Mouse (Mus musculus) hindbrain, embryonic 13.5 days (tissue): ENCODE measurements at regions not wholly inside any gene's neighbourhood (a gene's known extent, or its start where the extent isn't known, plus 50 kb on each side); places are given as distances from the start of the nearest gene placed in this dataset.
A peak's percentile ranks its signal among the peaks of the same experiment; 100 is the strongest.

Experiments used
- ATAC-seq: fragments of 200-750 bp; cut with Nextera tagmentation; 2 replicates; pipeline ENCODE4 v1.8.0; 2017; ENCODE audit warnings: moderate TSS enrichment; ENCODE audit not compliant: low FRiP score
- H3K27ac ChIP-seq: fragments of 300-500 bp; sonication (generic); 2 replicates; pipeline ENCODE4 v1.5.1; 2015; ENCODE audit warnings: inconsistent platforms, mild to moderate bottlenecking, moderate library complexity
- H3K27me3 ChIP-seq: fragments of 300-500 bp; sonication (generic); 2 replicates; pipeline ENCODE4 v1.6.1; 2015; ENCODE audit warnings: mild to moderate bottlenecking, inconsistent platforms
- H3K36me3 ChIP-seq: fragments of 300-500 bp; sonication (generic); 2 replicates; pipeline ENCODE4 v1.6.1; 2015; ENCODE audit warnings: mild to moderate bottlenecking, inconsistent platforms
- H3K4me1 ChIP-seq: fragments of 300-500 bp; sonication (generic); replicated peaks from 2 replicates; pipeline ENCODE4 v1.6.1; 2015; ENCODE audit warnings: inconsistent platforms
- H3K4me2 ChIP-seq: fragments of 300-500 bp; sonication (generic); 2 replicates; pipeline ENCODE4 v1.6.1; 2015; ENCODE audit warnings: inconsistent platforms, mild to moderate bottlenecking, moderate library complexity
- H3K4me3 ChIP-seq: fragments of 300-500 bp; sonication (generic); 2 replicates; pipeline ENCODE4 v1.5.1; 2015; ENCODE audit warnings: mild to moderate bottlenecking, inconsistent platforms
- H3K9ac ChIP-seq: fragments of 300-500 bp; sonication (generic); 2 replicates; pipeline ENCODE4 v1.6.1; 2015; ENCODE audit warnings: mild to moderate bottlenecking, inconsistent platforms
- H3K9me3 ChIP-seq: fragments of 300-500 bp; sonication (generic); 2 replicates; pipeline ENCODE4 v1.6.1; 2016; ENCODE audit warnings: inconsistent platforms
- WGBS: fragments of 180-500 bp; shearing (Covaris S2); methylation state at CpG from one replicate; pipeline ENCODE4 v1.1.7; 2015; 5-methylcytosine and 5-hydroxymethylcytosine counted together

- ATAC-seq: no peak
- Histone ChIP-seq H3K4me3 (no peak overlapping the region), H3K9ac (no peak overlapping the region), H3K36me3 (no peaks in the 10 kb centered on the region), H3K27me3 (no peaks in the 10 kb centered on the region), H3K4me2 (no peak overlapping the region), H3K9me3 (no peaks in the 10 kb centered on the region), H3K27ac (no peak overlapping the region), H3K4me1 (no peaks in the 10 kb centered on the region)
- WGBS: 91% methylated on average over 5 of the region's 5 CpGs
Observed at GRCm38 (mm10) chr17:54821059-54821458, 522.2 kb upstream of the Slc5a7 start.

- no peaks in the 10 kb centered on the region for H3K27me3 ChIP-seq
- no peak overlapping the region for H3K4me3 ChIP-seq
- ATAC-seq: no peak
- 76% methylated on average over 1 of the region's 1 CpGs for WGBS
- H3K4me2 ChIP-seq: no peak overlapping the region
- no peaks in the 10 kb centered on the region; the same call in 1 of the 2 replicates for H3K9me3 ChIP-seq
- H3K9ac ChIP-seq: no peak overlapping the region
- H3K4me1 ChIP-seq: no peaks in the 10 kb centered on the region
- no peaks in the 10 kb centered on the region for H3K36me3 ChIP-seq
- H3K27ac ChIP-seq: no peak overlapping the region
Observed at GRCm38 (mm10) chr17:54853631-54854030, 554.8 kb upstream of the Slc5a7 start.

GRCm38 (mm10) chr17:54896198-54896597, 549.0 kb upstream of the St6gal2 start:
- Histone ChIP-seq H3K36me3 (no peaks in the 10 kb centered on the region), H3K4me1 (0 out of 2 replicates have a peak, but pooled peaks cover 4% of the 10 kb centered on the region), H3K9me3 (no peaks in the 10 kb centered on the region), H3K27me3 (no peaks in the 10 kb centered on the region), H3K4me2 (no peak overlapping the region), H3K9ac (no peak overlapping the region), H3K4me3 (no peak overlapping the region), H3K27ac (no peak overlapping the region)
- 45% methylated on average over 4 of the region's 4 CpGs for WGBS
- ATAC-seq: peak; percentile 68

DNA sequence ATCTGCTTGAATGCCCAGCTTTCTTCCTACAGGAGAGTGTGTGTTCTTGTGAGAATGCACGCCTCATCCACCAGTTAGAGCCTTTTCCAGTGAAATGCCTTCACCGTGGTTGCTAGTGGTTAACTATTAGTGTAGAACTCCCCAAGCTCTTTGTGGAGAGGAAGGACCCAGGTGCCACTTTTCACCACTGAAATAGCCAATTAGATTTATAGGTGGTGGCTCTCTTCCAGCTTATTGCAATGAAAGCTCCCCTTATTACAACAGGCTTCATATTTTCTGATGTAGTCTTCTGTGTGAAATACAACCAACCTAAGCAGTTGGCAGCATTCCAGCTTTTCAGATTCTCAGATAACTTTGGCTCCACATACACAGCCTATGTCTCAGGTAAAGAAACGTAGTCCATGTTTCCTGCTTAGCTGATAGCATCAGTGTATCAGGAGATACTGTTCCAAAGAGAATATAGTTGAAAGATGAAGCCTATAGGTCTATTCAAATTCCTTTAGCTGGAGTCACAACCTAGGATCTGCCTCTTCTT, 515.9 kb upstream of the St6gal2 start:
- WGBS: 84% methylated on average over 3 of the region's 3 CpGs
- no peak overlapping the region for H3K4me3 ChIP-seq
- no peak for ATAC-seq
- H3K4me1 ChIP-seq: no peaks in the 10 kb centered on the region
- H3K27ac ChIP-seq: no peak overlapping the region
- no peaks in the 10 kb centered on the region for H3K9me3 ChIP-seq
- no peaks in the 10 kb centered on the region for H3K27me3 ChIP-seq
- H3K4me2 ChIP-seq: no peak overlapping the region
- H3K36me3 ChIP-seq: no peaks in the 10 kb centered on the region
- H3K9ac ChIP-seq: no peak overlapping the region

DNA sequence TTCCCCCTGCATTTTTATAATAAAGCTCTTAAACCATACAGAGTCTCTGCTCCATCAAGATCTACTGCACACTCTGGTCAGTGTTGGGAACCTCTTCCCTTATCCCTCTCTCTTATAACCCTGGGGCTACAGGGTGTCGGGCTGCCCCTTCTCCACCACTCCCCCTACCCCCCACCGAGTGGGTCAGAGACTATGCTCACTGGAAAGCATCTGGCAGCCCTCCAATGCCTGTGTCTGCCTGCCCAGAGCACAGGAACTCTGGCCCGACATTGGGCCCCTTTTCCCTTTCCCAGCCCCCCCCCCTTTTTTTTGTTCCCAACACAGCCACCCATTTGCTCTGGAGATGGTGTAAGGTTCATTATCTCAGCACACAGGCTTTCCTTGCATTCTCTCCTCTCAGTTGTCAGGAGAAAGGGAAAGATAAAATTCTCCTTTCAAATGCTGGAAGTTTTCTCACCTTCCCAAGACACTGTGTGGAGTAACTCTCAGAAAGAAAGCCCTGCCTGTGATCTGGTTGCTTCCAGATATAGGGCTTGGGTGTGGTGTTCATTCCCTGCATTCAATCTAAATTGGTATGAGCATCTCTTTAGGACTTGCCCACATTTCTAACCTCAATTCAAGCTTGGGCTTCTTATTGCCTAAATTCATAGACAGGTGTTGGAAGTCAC, 501.7 kb upstream of the St6gal2 start:
- H3K4me2 ChIP-seq: no peak overlapping the region
- no peaks in the 10 kb centered on the region for H3K9me3 ChIP-seq
- H3K27ac ChIP-seq: no peak overlapping the region
- WGBS: 32% methylated on average over 3 of the region's 3 CpGs
- no peak overlapping the region for H3K9ac ChIP-seq
- no peaks in the 10 kb centered on the region for H3K36me3 ChIP-seq
- H3K4me3 ChIP-seq: no peak overlapping the region
- ATAC-seq: no peak
- no peaks in the 10 kb centered on the region for H3K4me1 ChIP-seq
- no peaks in the 10 kb centered on the region for H3K27me3 ChIP-seq

DNA sequence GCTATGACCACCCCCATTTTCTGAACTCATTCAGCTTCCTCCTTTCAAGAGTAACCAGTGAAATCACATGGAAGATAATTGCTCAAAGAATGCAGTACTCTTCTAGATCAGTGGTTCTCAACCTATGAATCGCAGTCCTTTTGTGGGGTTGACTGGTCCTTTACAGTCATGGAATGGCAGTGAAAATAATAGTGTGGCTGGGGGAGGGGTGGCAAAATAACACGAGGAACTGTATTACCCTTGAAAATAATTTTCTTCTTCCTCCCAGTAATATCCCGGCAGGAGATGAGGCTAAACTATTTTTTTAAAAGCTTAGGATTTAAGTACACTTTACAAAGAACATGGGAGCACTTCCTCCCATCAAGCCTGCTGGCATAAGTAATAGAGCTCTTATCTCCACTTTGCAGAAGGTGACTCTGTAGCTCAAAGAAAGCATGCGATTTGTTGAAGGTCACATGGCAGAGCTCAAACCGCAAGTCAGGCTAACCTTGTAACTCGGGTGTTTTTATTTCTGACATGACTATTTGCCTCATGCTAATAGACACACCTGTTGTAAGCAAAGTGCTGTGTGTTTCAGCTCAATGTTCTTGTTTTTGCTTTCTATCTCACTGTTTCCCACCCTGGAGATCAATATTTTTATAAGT, 500.8 kb upstream of the St6gal2 start:
- Histone ChIP-seq H3K27ac (no peak overlapping the region), H3K36me3 (no peaks in the 10 kb centered on the region), H3K4me3 (no peak overlapping the region), H3K27me3 (no peaks in the 10 kb centered on the region), H3K9ac (no peak overlapping the region), H3K4me2 (no peak overlapping the region), H3K4me1 (no peaks in the 10 kb centered on the region), H3K9me3 (no peaks in the 10 kb centered on the region)
- no peak for ATAC-seq
- 72% methylated on average over 6 of the region's 6 CpGs for WGBS
